Mouse (Mus musculus) forebrain, embryonic 11.5 days (tissue): ENCODE measurements around the gene Mmadhc. TPM values are rescaled to one million over a fixed set of nuclear protein-coding genes. Genes with fewer than 3 reads are reported as not detected.
A peak's percentile ranks its signal among the peaks of the same experiment; 100 is the strongest.

Source experiments
- ATAC-seq: fragments of 200-750 bp; cut with Nextera tagmentation; replicated peaks from 2 replicates; pipeline ENCODE4 v1.8.0; 2017; ENCODE audit warnings: moderate TSS enrichment; ENCODE audit not compliant: low FRiP score
- DNase-seq: peaks from one replicate; pipeline ENCODE4 v3.0.0-alpha.2; 2017; ENCODE audit warnings: low spot score
- H3K27ac ChIP-seq: fragments of 300-500 bp; sonication (generic); 2 replicates; pipeline ENCODE4 v1.5.1; 2014; ENCODE audit warnings: low read depth, low read length
- H3K27me3 ChIP-seq: fragments of 300-500 bp; sonication (generic); 2 replicates; pipeline ENCODE4 v1.6.1; 2014; ENCODE audit warnings: mild to moderate bottlenecking, low read length, mixed read lengths; ENCODE audit not compliant: control insufficient read depth, insufficient read depth
- H3K36me3 ChIP-seq: fragments of 300-500 bp; sonication (generic); 2 replicates; pipeline ENCODE4 v1.6.1; 2014; ENCODE audit warnings: mild to moderate bottlenecking, low read length, moderate library complexity, mixed read lengths; ENCODE audit not compliant: control insufficient read depth, insufficient read depth
- H3K4me1 ChIP-seq: fragments of 300-500 bp; sonication (generic); replicated peaks from 2 replicates; pipeline ENCODE4 v1.6.1; 2014; ENCODE audit warnings: low read length, mixed read lengths; ENCODE audit not compliant: control insufficient read depth, insufficient read depth
- H3K4me2 ChIP-seq: fragments of 300-500 bp; sonication (generic); 2 replicates; pipeline ENCODE4 v1.6.1; 2014; ENCODE audit warnings: low read depth, mild to moderate bottlenecking, low read length, moderate library complexity, mixed read lengths; ENCODE audit not compliant: severe bottlenecking
- H3K4me3 ChIP-seq: fragments of 300-500 bp; sonication (generic); 2 replicates; pipeline ENCODE4 v1.5.1; 2014; ENCODE audit warnings: low read depth, low read length
- H3K9ac ChIP-seq: fragments of 300-500 bp; sonication (generic); 2 replicates; pipeline ENCODE4 v1.6.1; 2014; ENCODE audit warnings: low read length
- H3K9me3 ChIP-seq: fragments of 300-500 bp; sonication (generic); 2 replicates; pipeline ENCODE4 v1.6.1; 2016; ENCODE audit warnings: low read length, mixed read lengths; ENCODE audit not compliant: control insufficient read depth
- WGBS: fragments of 180-500 bp; shearing (Covaris S2); extraction: QIAGEN DNeasy Blood & Tissue Kit; methylation state at CpG from one replicate; pipeline ENCODE4 v1.1.7; 2014; 5-methylcytosine and 5-hydroxymethylcytosine counted together
- polyA plus RNA-seq: library from polyadenylated mRNA; unstranded; fragments of >200 nt; fragmentation: Nextera tagmentation; extraction: Ambion mirVana; gene quantifications from 2 replicates; pipeline ENCODE4 v1.2.1, GENCODE M21; 2014

Mmadhc gene
- polyA plus RNA-seq = 160 and 170 TPM in 2 replicates

GRCm38 (mm10) chr2:50296109-50296986 lies at the start of gene Mmadhc:
TSS of gene Mmadhc (minus strand) at chr2:50296801.
- Histone ChIP-seq H3K4me3 (peak within 1 kb of the TSS; percentile 61), H3K36me3 (no peaks in the 10 kb centered on the region; the same call in 1 of the 2 replicates), H3K9ac (peak within 1 kb of the TSS; percentile 96), H3K9me3 (no peaks in the 10 kb centered on the region), H3K4me1 (no peaks in the 10 kb centered on the region), H3K27ac (peak within 1 kb of the TSS; percentile 66; the same call in 1 of the 2 replicates), H3K4me2 (peak within 1 kb of the TSS; percentile 47), H3K27me3 (no peaks in the 10 kb centered on the region)
- ATAC-seq (peak; percentile 97), DNase-seq (peak; percentile 96)
- under 1% methylated on average over 58 of the region's 58 CpGs for WGBS

GRCm38 (mm10) chr2:50343598-50343997 lies 47.0 kb upstream of the Mmadhc start:
- no peaks in the 10 kb centered on the region for H3K9me3 ChIP-seq
- no peaks in the 10 kb centered on the region for H3K27me3 ChIP-seq
- H3K9ac ChIP-seq = no peak overlapping the region
- DNase-seq (no peak), ATAC-seq (no peak)
- H3K4me1 ChIP-seq = no peaks in the 10 kb centered on the region
- H3K4me2 ChIP-seq = no peak overlapping the region
- no peak overlapping the region for H3K27ac ChIP-seq
- WGBS = 86% methylated on average over 8 of the region's 8 CpGs
- no peaks in the 10 kb centered on the region for H3K36me3 ChIP-seq
- H3K4me3 ChIP-seq = no peak overlapping the region

- no peak overlapping the region for H3K9ac ChIP-seq
- H3K27me3 ChIP-seq = no peaks in the 10 kb centered on the region
- no peaks in the 10 kb centered on the region for H3K36me3 ChIP-seq
- no peaks in the 10 kb centered on the region for H3K4me1 ChIP-seq
- H3K9me3 ChIP-seq = no peaks in the 10 kb centered on the region
- no peak for ATAC-seq
- H3K4me3 ChIP-seq = no peak overlapping the region
- no peak overlapping the region for H3K27ac ChIP-seq
- 79% methylated on average over 3 of the region's 3 CpGs for WGBS
- H3K4me2 ChIP-seq = no peak overlapping the region
- DNase-seq = no peak
These were observed 42.5 kb upstream of the Mmadhc start for GRCm38 (mm10) chr2:50339061-50339460.

- Histone ChIP-seq H3K27me3 (no peaks in the 10 kb centered on the region), H3K9me3 (no peaks in the 10 kb centered on the region), H3K27ac (no peak overlapping the region), H3K9ac (no peak overlapping the region), H3K4me2 (no peak overlapping the region), H3K4me3 (no peak overlapping the region), H3K4me1 (no peaks in the 10 kb centered on the region), H3K36me3 (no peaks in the 10 kb centered on the region)
- DNase-seq (no peak), ATAC-seq (no peak)
- WGBS = 64% methylated on average over 1 of the region's 1 CpGs
These were observed 41.0 kb upstream of the Mmadhc start for GRCm38 (mm10) chr2:50337596-50337995.

DNA sequence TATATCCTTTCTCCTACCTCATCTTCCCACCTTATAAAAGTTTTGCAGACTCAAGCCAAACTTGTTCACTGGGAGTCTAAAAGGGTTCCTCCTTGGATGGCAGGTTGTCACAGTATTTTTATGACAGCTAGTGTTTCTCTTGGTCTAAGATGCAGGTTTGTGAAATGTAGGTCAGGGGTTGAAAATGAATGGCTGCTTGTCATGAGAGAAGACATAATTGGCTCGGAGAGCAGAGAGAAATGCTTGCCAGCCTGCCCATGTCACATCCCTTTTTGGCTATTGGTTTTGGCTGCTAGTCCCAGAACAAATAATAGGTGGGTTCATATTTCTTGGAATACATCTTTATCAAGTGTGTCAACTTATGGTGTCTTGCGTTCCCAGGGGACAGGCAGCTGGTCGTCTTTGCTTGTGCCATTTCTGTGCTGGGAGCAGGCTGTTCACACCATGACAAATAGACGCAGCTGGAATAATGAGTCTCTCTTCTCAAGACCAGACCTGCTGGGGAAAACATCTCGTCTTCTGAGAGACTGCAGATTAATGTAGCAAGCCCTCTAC lies 35.2 kb upstream of the Mmadhc start:
- no peak overlapping the region for H3K4me3 ChIP-seq

GRCm38 (mm10) chr2:50328181-50328580 lies 31.6 kb upstream of the Mmadhc start:
- Histone ChIP-seq H3K9ac (no peak overlapping the region), H3K4me1 (no peaks in the 10 kb centered on the region), H3K4me2 (no peak overlapping the region), H3K9me3 (no peaks in the 10 kb centered on the region), H3K4me3 (no peak overlapping the region), H3K27ac (no peak overlapping the region), H3K36me3 (no peaks in the 10 kb centered on the region), H3K27me3 (no peaks in the 10 kb centered on the region)
- no peak for DNase-seq
- ATAC-seq = no peak
- 74% methylated on average over 4 of the region's 4 CpGs for WGBS

More for the DNA sequence above, 35.2 kb upstream of the Mmadhc start:
- no peaks in the 10 kb centered on the region for H3K9me3 ChIP-seq
- no peaks in the 10 kb centered on the region for H3K27me3 ChIP-seq
- no peak overlapping the region for H3K4me2 ChIP-seq
- no peak for ATAC-seq
- WGBS = 65% methylated on average over 5 of the region's 5 CpGs
- no peaks in the 10 kb centered on the region for H3K36me3 ChIP-seq
- no peaks in the 10 kb centered on the region for H3K4me1 ChIP-seq
- DNase-seq = no peak
- no peak overlapping the region for H3K9ac ChIP-seq
- no peak overlapping the region for H3K27ac ChIP-seq

GRCm38 (mm10) chr2:50324799-50325198 lies 28.2 kb upstream of the Mmadhc start:
- H3K4me1 ChIP-seq = no peaks in the 10 kb centered on the region
- H3K9me3 ChIP-seq = no peaks in the 10 kb centered on the region
- no peaks in the 10 kb centered on the region for H3K36me3 ChIP-seq
- H3K27ac ChIP-seq = no peak overlapping the region
- H3K27me3 ChIP-seq = no peaks in the 10 kb centered on the region
- 87% methylated on average over 7 of the region's 7 CpGs for WGBS
- H3K9ac ChIP-seq = no peak overlapping the region
- no peak overlapping the region for H3K4me2 ChIP-seq
- DNase-seq = no peak
- ATAC-seq = no peak
- H3K4me3 ChIP-seq = no peak overlapping the region

- H3K4me2 ChIP-seq = no peak overlapping the region
- peak; percentile 67; the same call in 1 of the 2 replicates for ATAC-seq
These were observed 10.2 kb upstream of the Mmadhc start for GRCm38 (mm10) chr2:50306663-50307320.

More at GRCm38 (mm10) chr2:50306663-50307320, 10.2 kb upstream of the Mmadhc start:
- H3K4me3 ChIP-seq = no peak overlapping the region
- no peak overlapping the region for H3K9ac ChIP-seq
- H3K27me3 ChIP-seq = no peaks in the 10 kb centered on the region
- no peak overlapping the region for H3K27ac ChIP-seq
- H3K9me3 ChIP-seq = no peaks in the 10 kb centered on the region
- H3K4me1 ChIP-seq = no peaks in the 10 kb centered on the region
- 57% methylated on average over 9 of the region's 9 CpGs for WGBS
- H3K36me3 ChIP-seq = no peaks in the 10 kb centered on the region
- peak; percentile 64 for DNase-seq
